ENCODE assay signal across 8 mouse cellular contexts in the genomic region with DNA sequence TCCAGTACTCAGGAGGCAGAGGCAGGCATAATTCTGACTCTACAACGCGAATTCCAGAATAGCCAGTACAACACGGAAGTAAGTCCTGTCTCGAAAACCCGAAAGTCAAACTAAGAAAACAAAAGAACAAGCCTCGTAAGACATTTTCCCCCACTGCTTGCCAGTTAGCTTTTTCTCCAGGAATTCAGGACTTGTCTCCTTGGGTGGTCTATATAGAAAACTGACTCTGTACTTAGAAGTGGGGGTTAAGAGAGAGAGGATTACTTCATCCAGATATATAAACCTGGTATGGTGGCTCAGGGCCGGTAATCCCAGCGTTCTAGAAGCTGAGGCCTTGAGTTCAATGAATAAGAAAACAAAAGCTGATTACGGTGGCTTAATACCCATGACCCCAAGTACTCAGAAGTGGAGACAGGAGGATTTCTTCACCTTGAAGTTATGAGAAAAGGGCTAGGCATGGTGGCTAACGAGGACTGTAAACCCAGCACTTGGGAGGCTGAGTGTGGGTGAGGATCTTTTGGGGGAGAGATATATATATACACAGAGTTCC. TPM values are rescaled to one million over a fixed set of nuclear protein-coding genes. Genes with fewer than 3 reads are reported as not detected.
DNase-seq lines count a peak whose midpoint lies in the region; ATAC-seq lines count a peak whose summit lies in the region.

No protein-coding gene starts in this region.

- no peaks in the 10 kb centered on the region for H3K36me3 ChIP-seq in lung, embryonic 15.5 days
- H3K36me3 ChIP-seq in embryonic facial prominence, embryonic 15.5 days = no peaks in the 10 kb centered on the region
- H3K36me3 ChIP-seq in limb, embryonic 13.5 days = no peaks in the 10 kb centered on the region

- H3K9ac ChIP-seq in lung, embryonic 15.5 days = peak overlapping the region; percentile 45
- peak overlapping the region; percentile 49 for H3K9ac ChIP-seq in embryonic facial prominence, embryonic 15.5 days
- peak overlapping the region; percentile 69 for H3K9ac ChIP-seq in limb, embryonic 13.5 days

- peak overlapping the region; percentile 49; the same call in 1 of the 2 replicates for H3K27ac ChIP-seq in lung, embryonic 15.5 days
- H3K27ac ChIP-seq in embryonic facial prominence, embryonic 15.5 days (replicated peaks) = peak overlapping the region; percentile 74
- peak overlapping the region; percentile 17; the same call in 1 of the 2 replicates for H3K27ac ChIP-seq in limb, embryonic 13.5 days

- WGBS in lung, embryonic 15.5 days = 28% methylated on average over 10 of the region's 10 CpGs
- 31% methylated on average over 10 of the region's 10 CpGs for WGBS in embryonic facial prominence, embryonic 15.5 days
- WGBS in limb, embryonic 13.5 days = 53% methylated on average over 10 of the region's 10 CpGs

- H3K4me3 ChIP-seq in lung, embryonic 15.5 days = peak overlapping the region; percentile 62
- H3K4me3 ChIP-seq in embryonic facial prominence, embryonic 15.5 days (replicated peaks) = peak overlapping the region; percentile 65
- peak overlapping the region; percentile 60 for H3K4me3 ChIP-seq in limb, embryonic 13.5 days

- H3K27me3 ChIP-seq in lung, embryonic 15.5 days = no peaks in the 10 kb centered on the region
- no peaks in the 10 kb centered on the region for H3K27me3 ChIP-seq in embryonic facial prominence, embryonic 15.5 days
- H3K27me3 ChIP-seq in limb, embryonic 13.5 days = no peaks in the 10 kb centered on the region

- peak overlapping the region; percentile 66 for H3K4me2 ChIP-seq in lung, embryonic 15.5 days
- peak overlapping the region; percentile 55 for H3K4me2 ChIP-seq in embryonic facial prominence, embryonic 15.5 days (replicated peaks)
- peak overlapping the region; percentile 68 for H3K4me2 ChIP-seq in limb, embryonic 13.5 days (replicated peaks)

- peaks cover 18% of the 10 kb centered on the region for H3K4me1 ChIP-seq in lung, embryonic 15.5 days
- H3K4me1 ChIP-seq in embryonic facial prominence, embryonic 15.5 days = peaks cover 14% of the 10 kb centered on the region
- peaks cover 19% of the 10 kb centered on the region for H3K4me1 ChIP-seq in limb, embryonic 13.5 days

- no peaks in the 10 kb centered on the region for H3K9me3 ChIP-seq in lung, embryonic 15.5 days
- no peaks in the 10 kb centered on the region for H3K9me3 ChIP-seq in embryonic facial prominence, embryonic 15.5 days (replicated peaks)
- no peaks in the 10 kb centered on the region for H3K9me3 ChIP-seq in limb, embryonic 13.5 days

- no peak for DNase-seq in lung, postnatal 36 days
- peak; percentile 31 for DNase-seq in retina, embryonic 14.5 days (ENCODE audit: low spot score)
- DNase-seq in layer of hippocampus, postnatal 10 days (ENCODE audit: low spot score in 2 of 2) = no peak
- DNase-seq in spleen, postnatal 36 days (ENCODE audit: low spot score in 2 of 2) = no peak
- DNase-seq in Muller cell, postnatal 12 days (ENCODE audit: inconsistent ontology term) = no peak

- ATAC-seq in lung, embryonic 15.5 days (ENCODE audit: borderline replicate concordance, extremely low read depth, low FRiP score, low TSS enrichment) = no peak
- no peak for ATAC-seq in embryonic facial prominence, embryonic 15.5 days (ENCODE audit: insufficient number of reproducible peaks, low FRiP score, low TSS enrichment, low read depth)
- ATAC-seq in limb, embryonic 13.5 days (ENCODE audit: low FRiP score, low read depth) = no peak

RNA-seq across cellular contexts. Expression of a gene that starts 3.4 kb away (rescaled TPM):
- polyA plus RNA-seq in lung, embryonic 15.5 days (2015; fragmentation: Nextera tagmentation; extraction: Ambion mirVana) = 10.6 and 12.3 TPM in 2 replicates
- 11.3 and 13.1 TPM in 2 replicates for polyA plus RNA-seq in embryonic facial prominence, embryonic 15.5 days (2015; fragmentation: Nextera tagmentation; extraction: Ambion mirVana)
- 5.6 and 6.4 TPM in 2 replicates for polyA plus RNA-seq in limb, embryonic 13.5 days (2015; fragmentation: Nextera tagmentation; extraction: Ambion mirVana)
- total RNA-seq in layer of hippocampus, postnatal 10 days (2021) = 1 to 10 TPM; 3.0 to 4.3 TPM

RNA-seq across cellular contexts. Expression of a gene that starts 10.2 kb away (rescaled TPM):
- polyA plus RNA-seq in lung, embryonic 15.5 days (2015; fragmentation: Nextera tagmentation; extraction: Ambion mirVana) = 0.63 and 0.81 TPM in 2 replicates
- polyA plus RNA-seq in embryonic facial prominence, embryonic 15.5 days (2015; fragmentation: Nextera tagmentation; extraction: Ambion mirVana) = 0.95 and 1.2 TPM in 2 replicates
- polyA plus RNA-seq in limb, embryonic 13.5 days (2015; fragmentation: Nextera tagmentation; extraction: Ambion mirVana) = 1.2 and 1.3 TPM in 2 replicates
- 1 to 10 TPM; 7.2 to 8.2 TPM for total RNA-seq in layer of hippocampus, postnatal 10 days (2021)

RNA-seq across cellular contexts. Expression of a gene that starts 22.2 kb away (rescaled TPM):
- polyA plus RNA-seq in lung, embryonic 15.5 days (2015; fragmentation: Nextera tagmentation; extraction: Ambion mirVana) = 0.94 and 1.3 TPM in 2 replicates
- 0.43 and 0.99 TPM in 2 replicates for polyA plus RNA-seq in embryonic facial prominence, embryonic 15.5 days (2015; fragmentation: Nextera tagmentation; extraction: Ambion mirVana)
- polyA plus RNA-seq in limb, embryonic 13.5 days (2015; fragmentation: Nextera tagmentation; extraction: Ambion mirVana) = 0.17 and 0.33 TPM in 2 replicates
- 100 to 1,000 TPM; 107 to 116 TPM for total RNA-seq in layer of hippocampus, postnatal 10 days (2021)

RNA-seq across cellular contexts. Expression of a gene that starts 39.6 kb away (rescaled TPM):
- 0.16 TPM in 1 of 2 replicates, not detected in the other for polyA plus RNA-seq in lung, embryonic 15.5 days (2015; fragmentation: Nextera tagmentation; extraction: Ambion mirVana)
- polyA plus RNA-seq in embryonic facial prominence, embryonic 15.5 days (2015; fragmentation: Nextera tagmentation; extraction: Ambion mirVana) = not detected in 2 replicates
- not detected in 2 replicates for polyA plus RNA-seq in limb, embryonic 13.5 days (2015; fragmentation: Nextera tagmentation; extraction: Ambion mirVana)
- under 1 TPM in 1 of 2 experiments, not detected in 1; 0.45 TPM for total RNA-seq in layer of hippocampus, postnatal 10 days (2021)

RNA-seq across cellular contexts. Expression of a gene that starts 48.3 kb away (rescaled TPM):
- polyA plus RNA-seq in lung, embryonic 15.5 days (2015; fragmentation: Nextera tagmentation; extraction: Ambion mirVana) = 3.2 and 3.4 TPM in 2 replicates
- polyA plus RNA-seq in embryonic facial prominence, embryonic 15.5 days (2015; fragmentation: Nextera tagmentation; extraction: Ambion mirVana) = 4.1 and 4.9 TPM in 2 replicates
- polyA plus RNA-seq in limb, embryonic 13.5 days (2015; fragmentation: Nextera tagmentation; extraction: Ambion mirVana) = 4.2 and 4.3 TPM in 2 replicates
- total RNA-seq in layer of hippocampus, postnatal 10 days (2021) = 10 to 100 TPM; 14.3 TPM

Comparison
In these comparisons a context has a peak if more than half of its experiments do, and no peak if none do; other contexts are left out.
1. H3K27ac ChIP-seq: peak in every context shown above with its lines; median percentile 74 in embryonic facial prominence, embryonic 15.5 days; 49 in lung, embryonic 15.5 days; 17 in limb, embryonic 13.5 days.